Mouse (Mus musculus): ENCODE results near the gene Tent5a.

GRCm38 (mm10) chr9:85316122-85316521 is 11.0 kb downstream of the Tent5a start:
- TF ChIP-seq CTCF (IDR thresholded peaks at IDR 0.05; ENCODE audit: low read depth, low read length) (no peak), POLR2A (IDR thresholded peaks at IDR 0.05; ENCODE audit: extremely low read depth, insufficient read depth, low read length) (no peak)
